Comparison of ENCODE assay signal across 17 mouse cellular contexts in genomic region chr5:150996586-150996985, GRCm38 (mm10). TPM values are rescaled to one million over a fixed set of nuclear protein-coding genes. Genes with fewer than 3 reads are reported as not detected.
A peak's percentile ranks its signal among the peaks of the same experiment; 100 is the strongest.
DNase-seq lines count a peak whose midpoint lies in the region; ATAC-seq and TF ChIP-seq lines count a peak whose summit lies in the region.
"Had no signal": no experiment of that assay in that cellular context is flagged by ENCODE, and none has a peak within 500 bp of the region (broad histone marks: within the 10 kb centered on the region; RNA-seq: fewer than 3 reads in every experiment).

No protein-coding gene starts in this region.

- WGBS in limb, embryonic 11.5 days, result 70% methylated on average over 2 of the region's 2 CpGs
- 79% methylated on average over 2 of the region's 2 CpGs for WGBS in limb, embryonic 10.5 days
- 36% methylated on average over 2 of the region's 2 CpGs for WGBS in intestine, postnatal 0 days

- DNase-seq in limb, embryonic 11.5 days (ENCODE audit: low spot score), result no peak
- no peak for DNase-seq in limb, embryonic 10.5 days (ENCODE audit: low spot score)
- peak; percentile 80 for DNase-seq in Muller cell, postnatal 12 days (ENCODE audit: inconsistent ontology term)
- peak; percentile 53 for DNase-seq in adrenal gland, postnatal 14 days
- DNase-seq in cerebellum, adult 11-12 months, result no peak
- DNase-seq: forebrain, postnatal 0 days; heart, postnatal 4 days; kidney, adult 2 months; right cerebral cortex, postnatal 14 days had no signal

- H3K4me2 ChIP-seq in limb, embryonic 11.5 days (ENCODE audit: low read depth, severe bottlenecking), result no peak overlapping the region
- H3K4me2 ChIP-seq in intestine, postnatal 0 days (replicated peaks; ENCODE audit: low read depth), result no peak overlapping the region
- H3K4me2 ChIP-seq: limb, embryonic 15.5 days; neural tube, embryonic 15.5 days had no signal

- no peaks in the 10 kb centered on the region for H3K9me3 ChIP-seq in limb, embryonic 11.5 days (ENCODE audit: control insufficient read depth, low read length)
- H3K9me3 ChIP-seq in limb, embryonic 10.5 days (replicated peaks), result no peaks in the 10 kb centered on the region
- H3K9me3 ChIP-seq in intestine, postnatal 0 days (ENCODE audit: control insufficient read depth), result no peaks in the 10 kb centered on the region
- H3K9me3 ChIP-seq: limb, embryonic 15.5 days; neural tube, embryonic 15.5 days had no signal

- no peaks in the 10 kb centered on the region for H3K4me1 ChIP-seq in limb, embryonic 11.5 days (ENCODE audit: control insufficient read depth, insufficient read depth, low read length)
- H3K4me1 ChIP-seq in limb, embryonic 10.5 days, result no peaks in the 10 kb centered on the region
- H3K4me1 ChIP-seq in intestine, postnatal 0 days (replicated peaks; ENCODE audit: control insufficient read depth, insufficient read depth, low read length), result no peaks in the 10 kb centered on the region
- H3K4me1 ChIP-seq: limb, embryonic 15.5 days; neural tube, embryonic 15.5 days had no signal

- no peak for TF ChIP-seq CTCF in intestine, postnatal 0 days (IDR thresholded peaks at IDR 0.05; ENCODE audit: low read depth)

- H3K27me3 ChIP-seq in limb, embryonic 11.5 days (ENCODE audit: control insufficient read depth, insufficient read depth, low read length), result no peaks in the 10 kb centered on the region
- no peaks in the 10 kb centered on the region for H3K27me3 ChIP-seq in limb, embryonic 10.5 days (ENCODE audit: low read depth, poor library complexity, severe bottlenecking)
- no peaks in the 10 kb centered on the region for H3K27me3 ChIP-seq in intestine, postnatal 0 days (replicated peaks; ENCODE audit: control insufficient read depth, insufficient read depth, low read length)
- H3K27me3 ChIP-seq: limb, embryonic 15.5 days; neural tube, embryonic 15.5 days had no signal

- H3K27ac ChIP-seq in limb, embryonic 11.5 days (replicated peaks; ENCODE audit: low read depth, low read length), result no peak overlapping the region
- no peak overlapping the region for H3K27ac ChIP-seq in limb, embryonic 10.5 days
- no peak overlapping the region for H3K27ac ChIP-seq in intestine, postnatal 0 days (ENCODE audit: low read depth, low read length)
- H3K27ac ChIP-seq: limb, embryonic 15.5 days; neural tube, embryonic 15.5 days had no signal

- H3K4me3 ChIP-seq in limb, embryonic 11.5 days (ENCODE audit: low read depth, low read length), result no peak overlapping the region
- no peak overlapping the region for H3K4me3 ChIP-seq in limb, embryonic 10.5 days
- no peak overlapping the region for H3K4me3 ChIP-seq in intestine, postnatal 0 days (ENCODE audit: low read depth, low read length)
- H3K4me3 ChIP-seq: limb, embryonic 15.5 days; neural tube, embryonic 15.5 days had no signal

- no peak overlapping the region for H3K9ac ChIP-seq in limb, embryonic 11.5 days (ENCODE audit: low read length)
- H3K9ac ChIP-seq in intestine, postnatal 0 days (ENCODE audit: low read depth, low read length), result no peak overlapping the region
- H3K9ac ChIP-seq: forebrain, postnatal 0 days; limb, embryonic 15.5 days; neural tube, embryonic 15.5 days had no signal

- H3K36me3 ChIP-seq in limb, embryonic 11.5 days (ENCODE audit: control insufficient read depth, insufficient read depth, low read length), result no peaks in the 10 kb centered on the region
- H3K36me3 ChIP-seq in limb, embryonic 10.5 days, result no peaks in the 10 kb centered on the region
- H3K36me3 ChIP-seq in intestine, postnatal 0 days (ENCODE audit: control insufficient read depth, insufficient read depth), result no peaks in the 10 kb centered on the region
- H3K36me3 ChIP-seq: limb, embryonic 15.5 days; neural tube, embryonic 15.5 days had no signal

- 0 out of 2 replicates have a peak, but pooled peaks have one; percentile 44 for ATAC-seq in limb, embryonic 11.5 days (ENCODE audit: insufficient number of reproducible peaks, low FRiP score, low TSS enrichment, low read depth)
- peak; percentile 70; the same call in 1 of the 2 replicates for ATAC-seq in intestine, postnatal 0 days
- no peak for ATAC-seq in CD4-positive, CD25-positive, alpha-beta regulatory T cell, adult 4 months
- ATAC-seq: activated CD4-positive, CD25-positive, alpha-beta regulatory T cell, adult 4 months; forebrain, postnatal 0 days; lung, postnatal 0 days; midbrain, embryonic 16.5 days had no signal

RNA-seq across cellular contexts. Expression of gene Kl, which starts 44.2 kb away (rescaled TPM):
- 0.04 and 0.07 TPM in 2 replicates for polyA plus RNA-seq in limb, embryonic 11.5 days (2014; fragmentation: Nextera tagmentation; extraction: Ambion mirVana)
- polyA plus RNA-seq in limb, embryonic 10.5 days (2016; fragmentation: Nextera tagmentation; extraction: Ambion mirVana), result 0.04 TPM in 1 of 2 replicates, not detected in the other
- 0.19 and 0.22 TPM in 2 replicates for total RNA-seq in adrenal gland, postnatal 14 days (2021)
- 0.07 TPM in 2 replicates for polyA plus RNA-seq in intestine, postnatal 0 days (2015; fragmentation: Nextera tagmentation; extraction: Ambion mirVana)
- not detected for polyA plus RNA-seq in CD4-positive, CD25-positive, alpha-beta regulatory T cell, adult 4 months (2017; shearing (Covaris generic))
- total RNA-seq: granulocyte monocyte progenitor cell, adult 5-6 weeks had no signal

Comparison
In these comparisons a context has a peak if more than half of its experiments do, and no peak if none do; other contexts are left out.
1. DNase-seq: peak in Muller cell, postnatal 12 days (single experiment) and adrenal gland, postnatal 14 days (single experiment); none in limb, embryonic 11.5 days (single experiment), limb, embryonic 10.5 days (single experiment) and cerebellum, adult 11-12 months (single experiment).